Mouse (Mus musculus) ovary, adult 10 weeks (tissue): Measurements from ENCODE around the gene C2cd5. TPM values are rescaled to one million over a fixed set of nuclear protein-coding genes. Genes with fewer than 3 reads are reported as not detected.

ENCODE experiments used
- polyA plus RNA-seq: library from polyadenylated mRNA; stranded (reverse); fragments of 350-450 nt; fragmentation: Illumina TruSeq; extraction: RNeasy Lipid Tissue Mini Kit (QIAGEN cat#74804); gene quantifications from one replicate; pipeline ENCODE4 v1.2.3, GENCODE M21; 2014

The C2cd5 gene
- 17.8 TPM for polyA plus RNA-seq

GRCm38 (mm10) chr6:143099681-143100382 is at the start of gene C2cd5:
C2cd5 (minus strand) TSS chr6:143100141.

GRCm38 (mm10) chr6:142964076-142964530 is 135.8 kb downstream of the C2cd5 start, which contains the start of gene St8sia1:
St8sia1 (minus strand) TSS chr6:142964452.

Other genes starting within 250 kb of the C2cd5 start
- gene St8sia1, start 135.7 kb downstream of the C2cd5 start, polyA plus RNA-seq: 3.4 TPM
- gene Etnk1, start 67.1 kb upstream of the C2cd5 start, polyA plus RNA-seq: 142 TPM